In the genomic region with DNA sequence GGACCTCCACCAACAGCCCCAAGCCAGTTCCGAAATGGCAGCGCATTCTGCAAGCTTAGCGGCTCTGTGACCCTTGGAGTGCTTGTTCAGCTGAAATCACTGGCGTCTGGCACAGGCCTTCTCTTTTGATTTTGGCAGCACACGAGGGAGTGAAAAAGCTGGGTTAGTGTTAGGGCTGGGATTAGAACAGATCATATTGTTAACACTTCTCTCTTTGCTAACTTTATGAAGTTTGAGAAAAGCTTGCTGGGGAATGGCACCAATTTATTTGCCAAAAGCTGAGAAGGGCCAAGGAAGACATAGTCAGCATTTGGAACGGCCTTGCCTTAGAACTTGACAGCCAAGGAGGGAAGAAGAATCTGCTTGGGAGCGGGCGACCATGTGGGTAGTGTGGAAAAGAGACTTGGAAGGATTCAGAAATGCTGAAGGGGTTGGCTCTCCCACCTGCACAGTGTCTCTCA, we compare ENCODE assay signal across 10 mouse cellular contexts. TPM values are rescaled to one million over a fixed set of nuclear protein-coding genes. Genes with fewer than 3 reads are reported as not detected.
DNase-seq lines count a peak whose midpoint lies in the region; ATAC-seq lines count a peak whose summit lies in the region.
"Had no signal": no experiment of that assay in that cellular context is flagged by ENCODE, and none has a peak within 500 bp of the region (broad histone marks: within the 10 kb centered on the region; RNA-seq: fewer than 3 reads in every experiment).

No protein-coding gene starts in this region.

- no peaks in the 10 kb centered on the region for H3K27me3 ChIP-seq in kidney, embryonic 14.5 days (ENCODE audit: control insufficient read depth, insufficient read depth, low read length)

- H3K27ac ChIP-seq in kidney, embryonic 14.5 days (ENCODE audit: low read depth, low read length) = no peak overlapping the region

- no peak for ATAC-seq in kidney, embryonic 14.5 days (ENCODE audit: low FRiP score, low TSS enrichment)

- no peak overlapping the region for H3K4me3 ChIP-seq in kidney, embryonic 14.5 days (ENCODE audit: low read length)
- H3K4me3 ChIP-seq: megakaryocyte, embryonic 14.5 days had no signal

- DNase-seq in kidney, adult 11 months = peak; percentile 62
- DNase-seq in brain, adult 2 months (ENCODE audit: low read depth, low spot score) = peak; percentile 84
- DNase-seq in brain, embryonic 18.5 days (ENCODE audit: low read depth, low spot score) = peak; percentile 50
- peak; percentile 30 to 58 for DNase-seq in left cerebral cortex, adult 9 months (ENCODE audit: low spot score in 2 of 2)
- DNase-seq in T-cell, adult 2 months (ENCODE audit: low spot score) = no peak
- DNase-seq in adrenal gland, postnatal 10 days = no peak
- DNase-seq: gastrocnemius, postnatal 14 days; heart, postnatal 10 days had no signal

- H3K4me2 ChIP-seq in kidney, embryonic 14.5 days (replicated peaks; ENCODE audit: low read depth, low read length) = no peak overlapping the region

- no peaks in the 10 kb centered on the region for H3K4me1 ChIP-seq in kidney, embryonic 14.5 days (ENCODE audit: control insufficient read depth, insufficient read depth, low read length)

- H3K9ac ChIP-seq in kidney, embryonic 14.5 days (ENCODE audit: low read depth, low read length) = no peak overlapping the region

- 77% methylated on average over 8 of the region's 8 CpGs for WGBS in kidney, embryonic 14.5 days

- no peaks in the 10 kb centered on the region for H3K36me3 ChIP-seq in kidney, embryonic 14.5 days (ENCODE audit: control insufficient read depth, insufficient read depth, low read length)

- H3K9me3 ChIP-seq in kidney, embryonic 14.5 days (ENCODE audit: control insufficient read depth, low read length) = no peaks in the 10 kb centered on the region
- H3K9me3 ChIP-seq: megakaryocyte, embryonic 14.5 days had no signal

RNA-seq across cellular contexts. Expression of a gene that starts 50.5 kb away (rescaled TPM):
- 410 and 424 TPM in 2 replicates for polyA plus RNA-seq in kidney, embryonic 14.5 days (2014; fragmentation: Nextera tagmentation; extraction: Ambion mirVana)
- 100 to 1,000 TPM; 107 to 109 TPM for total RNA-seq in adrenal gland, postnatal 10 days (2021)

Comparison
In these comparisons a context has a peak if more than half of its experiments do, and no peak if none do; other contexts are left out.
1. DNase-seq: peak in kidney, adult 11 months (single experiment), brain, adult 2 months (single experiment), brain, embryonic 18.5 days (single experiment) and left cerebral cortex, adult 9 months (2 of 2); none in T-cell, adult 2 months (single experiment) and adrenal gland, postnatal 10 days (single experiment).